Mouse (Mus musculus) C2C12 (cell line): ENCODE data around the gene Ildr1. TPM values are rescaled to one million over a fixed set of nuclear protein-coding genes. Genes with fewer than 3 reads are reported as not detected.

ENCODE experiments used
- H3K27me3 ChIP-seq: one replicate; pipeline ENCODE4 v1.6.1; 2011; ENCODE audit not compliant: control insufficient read depth, insufficient read depth, insufficient read length
- H3K36me3 ChIP-seq: one replicate; pipeline ENCODE4 v1.6.1; 2011; ENCODE audit not compliant: control insufficient read depth, insufficient read depth
- H3K4me3 ChIP-seq: one replicate; pipeline ENCODE4 v1.5.1; 2011; ENCODE audit warnings: mild to moderate bottlenecking, control low read depth; ENCODE audit not compliant: poor library complexity, insufficient read depth, severe bottlenecking
- H3K79me2 ChIP-seq: one replicate; pipeline ENCODE4 v1.6.1; 2011; ENCODE audit not compliant: control insufficient read depth, insufficient read depth
- H3K79me3 ChIP-seq: one replicate; pipeline ENCODE4 v1.6.1; 2011; ENCODE audit warnings: low read depth, control low read depth
- H3ac ChIP-seq: one replicate; pipeline ENCODE3; 2011; ENCODE audit warnings: low read depth; ENCODE audit not compliant: control insufficient read depth, insufficient read length
- CEBPB ChIP-seq: IDR thresholded peaks from one replicate; pipeline ENCODE4 v1.6.1; 2011; ENCODE audit warnings: low read depth, mild to moderate bottlenecking, control low read depth, moderate library complexity
- CTCF ChIP-seq: IDR thresholded peaks from one replicate; pipeline ENCODE4 v1.5.1; 2011; ENCODE audit not compliant: control insufficient read depth, insufficient read depth, insufficient read length
- FOSL1 ChIP-seq: IDR thresholded peaks from one replicate; pipeline ENCODE4 v1.8.0; 2011; ENCODE audit warnings: mild to moderate bottlenecking, low read length; ENCODE audit not compliant: poor library complexity, insufficient read depth, severe bottlenecking
- MAX ChIP-seq: IDR thresholded peaks from one replicate; pipeline ENCODE4 v1.6.1; 2011; ENCODE audit warnings: mild to moderate bottlenecking, control low read depth
- MYOD1 ChIP-seq: IDR thresholded peaks from one replicate; pipeline ENCODE4 v1.6.1; 2011; ENCODE audit warnings: low read depth; ENCODE audit not compliant: control insufficient read depth, insufficient read length
- MYOG ChIP-seq: IDR thresholded peaks from one replicate; pipeline ENCODE4 v1.6.1; 2011; ENCODE audit not compliant: control insufficient read depth, insufficient read length; ENCODE audit errors: extremely low read depth
- USF1 ChIP-seq: IDR thresholded peaks from one replicate; pipeline ENCODE4 v1.6.1; 2011; ENCODE audit warnings: low read depth, mild to moderate bottlenecking, control low read depth, moderate library complexity
- polyA plus RNA-seq: library from polyadenylated mRNA; unstranded; fragments of >200 nt; fragmentation: generic; extraction: Trizol; gene quantifications from one replicate; pipeline ENCODE4 v1.2.1, GENCODE M21; 2012; ENCODE audit warnings: missing spikeins

Gene Ildr1
- polyA plus RNA-seq, 1 experiment = not detected

GRCm38 (mm10) chr16:36688076-36688475 lies 5.7 kb upstream of the Ildr1 start:
- Histone ChIP-seq H3K4me3 (no peak overlapping the region), H3ac (no peak overlapping the region), H3K79me3 (no peaks in the 10 kb centered on the region), H3K27me3 (no peaks in the 10 kb centered on the region), H3K79me2 (no peaks in the 10 kb centered on the region), H3K36me3 (no peaks in the 10 kb centered on the region)
- no peak for TF ChIP-seq MYOG
- TF ChIP-seq MAX = no peak
- TF ChIP-seq FOSL1 = no peak
- TF ChIP-seq USF1 = no peak
- TF ChIP-seq MYOD1 = no peak
- TF ChIP-seq CEBPB = no peak
- no peak for TF ChIP-seq CTCF

GRCm38 (mm10) chr16:36691484-36691883 lies 2.3 kb upstream of the Ildr1 start:
- Histone ChIP-seq H3K79me3 (no peaks in the 10 kb centered on the region), H3K79me2 (no peaks in the 10 kb centered on the region), H3K27me3 (no peaks in the 10 kb centered on the region), H3ac (no peak overlapping the region), H3K36me3 (no peaks in the 10 kb centered on the region), H3K4me3 (no peak overlapping the region)
- TF ChIP-seq MAX (no peak), USF1 (no peak), MYOG (no peak), CTCF (no peak), CEBPB (no peak), MYOD1 (no peak), FOSL1 (no peak)

DNA sequence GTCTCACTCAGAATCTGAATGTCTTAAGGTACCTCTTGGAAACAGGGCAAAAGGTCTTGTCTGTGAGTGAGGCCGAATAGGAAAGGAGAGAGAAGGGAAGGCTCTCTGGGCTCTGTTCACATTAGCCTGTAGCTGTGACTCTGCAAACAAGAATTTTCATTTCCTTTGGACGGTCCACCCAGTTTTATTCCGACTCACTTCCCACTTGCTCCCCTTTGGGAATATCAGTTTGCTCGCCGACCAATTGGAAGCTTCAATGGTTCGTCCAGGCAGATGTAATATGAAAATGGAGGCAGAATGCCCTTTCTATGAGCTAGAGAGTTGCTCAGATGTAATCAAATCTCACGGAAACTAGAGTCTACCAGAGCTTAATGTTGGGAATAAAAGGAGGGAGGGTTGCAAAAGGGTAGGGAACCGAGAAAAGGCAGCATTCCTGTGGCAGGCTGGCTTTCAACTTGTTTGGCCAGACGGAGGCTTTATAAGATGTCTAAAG lies 1.1 kb downstream of the Ildr1 start:
- Histone ChIP-seq H3K36me3 (no peaks in the 10 kb centered on the region), H3K4me3 (no peak overlapping the region), H3K79me2 (no peaks in the 10 kb centered on the region), H3K27me3 (no peaks in the 10 kb centered on the region), H3K79me3 (no peaks in the 10 kb centered on the region), H3ac (no peak overlapping the region)
- TF ChIP-seq CTCF = no peak
- no peak for TF ChIP-seq MYOD1
- TF ChIP-seq MAX = no peak
- TF ChIP-seq MYOG = no peak
- no peak for TF ChIP-seq FOSL1
- TF ChIP-seq USF1 = no peak
- no peak for TF ChIP-seq CEBPB

GRCm38 (mm10) chr16:36697331-36697730 lies 3.6 kb downstream of the Ildr1 start:
- no peaks in the 10 kb centered on the region for H3K27me3 ChIP-seq
- H3K79me3 ChIP-seq = no peaks in the 10 kb centered on the region
- no peaks in the 10 kb centered on the region for H3K36me3 ChIP-seq
- H3K4me3 ChIP-seq = no peak overlapping the region
- no peak overlapping the region for H3ac ChIP-seq
- H3K79me2 ChIP-seq = no peaks in the 10 kb centered on the region
- no peak for TF ChIP-seq CEBPB
- TF ChIP-seq FOSL1 = no peak
- no peak for TF ChIP-seq USF1
- TF ChIP-seq CTCF = no peak
- no peak for TF ChIP-seq MAX
- TF ChIP-seq MYOG = no peak
- no peak for TF ChIP-seq MYOD1

- Histone ChIP-seq H3K79me3 (no peaks in the 10 kb centered on the region), H3ac (no peak overlapping the region), H3K4me3 (no peak overlapping the region), H3K79me2 (no peaks in the 10 kb centered on the region), H3K27me3 (no peaks in the 10 kb centered on the region), H3K36me3 (no peaks in the 10 kb centered on the region)
- TF ChIP-seq MAX (no peak), CTCF (no peak), MYOD1 (no peak)
Measured at GRCm38 (mm10) chr16:36700484-36700883, 6.7 kb downstream of the Ildr1 start.

DNA sequence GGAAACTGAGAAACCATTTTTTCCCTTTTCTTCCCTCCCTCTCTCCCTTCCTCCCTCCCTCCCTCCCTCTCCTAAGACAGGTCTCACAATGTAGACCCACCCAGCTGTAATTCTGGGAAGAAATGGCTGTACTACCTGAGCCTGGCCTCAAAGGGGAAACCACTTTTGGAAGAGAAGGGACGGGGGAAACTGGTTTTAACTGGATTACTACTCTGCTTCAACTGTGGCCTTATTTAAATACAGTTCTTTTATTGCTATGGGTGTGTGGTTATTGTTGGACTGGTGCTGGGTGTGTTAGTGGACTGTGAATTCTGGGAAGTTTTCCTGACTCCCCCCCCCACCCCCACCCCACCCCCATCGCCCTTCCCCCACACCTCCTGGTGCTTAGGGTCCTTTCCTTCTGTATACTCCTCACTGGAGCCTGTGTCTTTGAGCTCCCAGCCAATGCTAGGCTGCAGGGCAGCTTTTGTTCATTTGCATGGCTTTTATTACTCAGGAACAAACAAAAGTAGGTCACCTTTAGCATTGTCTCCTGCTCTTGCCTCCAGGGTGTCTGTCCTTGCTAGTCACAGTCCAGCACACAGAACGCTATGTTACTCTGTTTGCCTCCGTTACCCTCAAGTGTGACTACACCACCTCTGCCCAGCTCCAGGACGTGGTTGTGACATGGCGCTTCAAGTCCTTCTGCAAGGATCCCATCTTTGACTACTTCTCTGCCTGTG lies 14.1 kb downstream of the Ildr1 start:
- no peaks in the 10 kb centered on the region for H3K36me3 ChIP-seq
- no peaks in the 10 kb centered on the region for H3K79me3 ChIP-seq
- H3K4me3 ChIP-seq = no peak overlapping the region
- H3K27me3 ChIP-seq = no peaks in the 10 kb centered on the region
- TF ChIP-seq MYOG (no peak), USF1 (no peak), CTCF (no peak), FOSL1 (no peak), MYOD1 (no peak), CEBPB (no peak), MAX (no peak)
- H3K79me2 ChIP-seq = no peaks in the 10 kb centered on the region
- H3ac ChIP-seq = no peak overlapping the region
